Mouse (Mus musculus): ENCODE data around the gene Adtrp. TPM values are rescaled to one million over a fixed set of nuclear protein-coding genes. Genes with fewer than 3 reads are reported as not detected.
A peak's percentile ranks its signal among the peaks of the same experiment; 100 is the strongest.

Adtrp gene
- total RNA-seq (2017) = 0.63 TPM in 1 of 2 replicates, not detected in the other

DNA sequence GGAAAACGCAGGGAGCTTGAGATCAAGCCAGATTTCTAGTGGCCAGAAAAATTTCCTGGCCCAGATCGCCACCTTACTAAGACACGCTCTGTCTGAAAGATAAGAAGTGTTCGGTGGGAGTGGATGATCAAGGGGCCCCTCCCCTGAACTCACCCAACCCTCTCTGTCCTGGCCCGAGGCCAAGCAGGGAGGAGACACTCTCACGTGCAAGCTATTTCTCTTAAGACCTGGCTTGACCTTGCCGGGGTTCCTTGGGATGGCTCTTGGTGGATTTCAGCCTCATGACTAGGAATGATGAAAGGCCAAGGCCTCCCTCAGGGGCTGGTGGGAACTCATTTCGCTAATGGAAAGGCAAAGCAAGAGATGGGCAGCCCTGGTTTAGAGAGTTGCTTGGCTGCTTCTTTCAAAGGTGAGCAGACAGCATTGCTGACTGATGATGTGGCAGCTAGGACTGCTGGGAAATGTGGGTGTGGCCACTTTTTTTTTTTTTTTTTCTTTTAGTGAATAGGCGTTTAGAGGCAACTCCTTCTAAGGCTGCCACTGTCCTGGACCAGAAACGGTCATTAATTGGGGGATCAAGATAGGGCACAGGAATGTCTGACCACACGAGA is at the start of gene Adtrp:
Adtrp (minus strand) TSS at position 169 of the 611 bp plus-strand sequence.
- ATAC-seq (replicated peaks in 1 of 2; ENCODE audit: insufficient read depth in 1 of 2, low FRiP score in 2 of 2, low TSS enrichment in 1 of 2, low read depth in 1 of 2, poor library complexity in 2 of 2, severe bottlenecking in 2 of 2) = no peak

DNA sequence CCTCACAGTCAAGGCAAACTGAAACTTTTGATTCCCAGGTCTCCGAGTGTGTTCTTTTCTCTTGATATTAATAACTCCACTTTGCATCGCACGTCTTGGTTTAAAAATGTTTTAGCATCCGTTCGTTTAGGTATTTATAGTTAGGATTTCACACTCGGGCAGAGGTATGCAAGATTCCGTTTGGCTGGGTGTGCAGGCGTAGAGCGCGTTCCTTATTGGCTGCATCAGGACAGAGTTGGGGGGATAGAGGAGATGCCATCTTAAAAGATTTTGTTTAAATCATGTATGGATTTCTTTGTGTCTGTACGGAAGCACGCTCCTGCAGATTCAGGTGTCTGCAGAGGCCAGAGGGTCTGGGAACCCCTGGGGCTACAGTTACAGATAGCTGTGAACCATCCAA is 44.5 kb upstream of the Adtrp start:
- ATAC-seq (replicated peaks in 1 of 2; ENCODE audit: insufficient read depth in 1 of 2, low FRiP score in 2 of 2, low TSS enrichment in 1 of 2, low read depth in 1 of 2, poor library complexity in 2 of 2, severe bottlenecking in 2 of 2) = no peak

DNA sequence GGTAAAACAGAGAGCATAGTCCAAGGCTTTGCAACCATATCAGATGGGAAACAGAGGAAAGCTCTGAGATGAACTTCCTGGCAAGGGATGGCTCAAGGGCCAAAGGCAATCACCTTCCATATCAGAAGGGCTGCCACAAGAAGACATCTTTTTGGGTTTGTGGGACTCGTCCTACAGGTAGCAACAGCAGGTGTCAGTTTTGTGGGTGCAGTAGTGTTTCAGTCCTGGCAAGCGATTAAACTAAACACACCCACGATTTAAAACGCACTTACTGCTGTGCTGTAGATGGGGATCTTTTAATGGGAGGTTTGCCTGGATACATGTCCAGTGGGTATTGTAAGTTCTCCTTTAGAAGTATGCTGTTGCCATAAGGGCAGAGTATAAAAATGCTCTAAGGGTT is 43.1 kb upstream of the Adtrp start:
- no peak for ATAC-seq (replicated peaks in 1 of 2; ENCODE audit: insufficient read depth in 1 of 2, low FRiP score in 2 of 2, low TSS enrichment in 1 of 2, low read depth in 1 of 2, poor library complexity in 2 of 2, severe bottlenecking in 2 of 2)

DNA sequence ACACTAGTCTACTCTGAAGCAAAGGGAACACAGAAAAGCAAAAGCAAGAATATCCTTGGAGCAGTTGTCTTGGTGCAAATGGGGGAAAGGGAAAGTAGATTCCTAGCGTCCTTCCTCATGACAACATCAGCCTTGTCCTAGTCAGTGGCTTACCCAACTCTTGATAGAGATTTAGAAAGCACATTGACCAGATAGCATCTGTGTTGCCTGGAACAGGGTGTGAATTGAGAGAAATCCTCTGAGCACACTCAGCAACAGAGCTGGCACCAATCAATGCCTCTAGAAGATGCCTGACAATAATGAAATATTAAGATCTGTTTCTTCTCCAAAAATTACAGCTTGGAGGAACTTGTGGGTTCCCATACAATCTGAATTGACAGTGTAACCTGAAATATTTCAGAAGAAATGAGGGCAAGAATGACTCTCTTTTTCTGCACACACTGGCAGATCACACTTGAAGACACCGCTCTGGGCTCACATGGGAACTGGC is 42.7 kb upstream of the Adtrp start:
- ATAC-seq (replicated peaks in 1 of 2; ENCODE audit: insufficient read depth in 1 of 2, low FRiP score in 2 of 2, low TSS enrichment in 1 of 2, low read depth in 1 of 2, poor library complexity in 2 of 2, severe bottlenecking in 2 of 2) = no peak

DNA sequence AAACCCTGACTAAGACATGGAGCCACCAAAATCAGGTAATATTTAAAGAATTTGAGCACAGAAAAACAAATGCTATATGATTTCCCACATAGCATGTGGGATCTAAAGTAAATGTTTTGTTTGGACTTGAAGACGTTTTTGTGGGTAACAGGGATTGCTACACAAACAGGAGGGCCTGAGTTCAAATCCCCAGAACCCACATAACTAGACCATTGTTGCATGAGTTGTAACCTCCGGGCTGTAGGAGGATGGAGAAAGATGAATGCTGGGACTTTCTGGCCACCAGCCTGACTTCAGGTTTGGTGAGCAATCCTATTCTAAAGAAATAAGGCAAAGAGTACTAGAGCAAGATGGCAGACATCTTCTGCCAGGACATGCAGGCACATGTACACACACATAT is 41.2 kb upstream of the Adtrp start:
- no peak for ATAC-seq (replicated peaks in 1 of 2; ENCODE audit: insufficient read depth in 1 of 2, low FRiP score in 2 of 2, low TSS enrichment in 1 of 2, low read depth in 1 of 2, poor library complexity in 2 of 2, severe bottlenecking in 2 of 2)

DNA sequence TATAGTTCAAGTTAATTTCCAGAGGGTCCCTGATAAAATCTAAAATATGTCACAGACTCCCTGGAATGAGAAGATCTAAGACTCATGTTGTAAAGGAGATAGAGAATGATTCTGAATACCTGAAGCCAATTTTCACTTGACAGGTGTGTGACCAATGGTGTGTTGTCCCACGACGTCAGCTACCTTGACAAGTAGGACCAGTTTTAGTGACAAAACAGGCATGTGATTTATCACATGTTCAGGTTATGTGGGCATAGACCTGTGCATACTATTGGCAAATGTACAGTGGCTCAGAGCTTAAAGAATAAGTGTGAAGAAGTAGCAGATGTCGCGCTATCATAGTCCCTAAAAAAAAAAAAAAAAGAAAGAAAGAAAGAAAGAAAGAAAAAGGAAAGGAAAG is 38.6 kb upstream of the Adtrp start:
- ATAC-seq (replicated peaks in 1 of 2; ENCODE audit: insufficient read depth in 1 of 2, low FRiP score in 2 of 2, low TSS enrichment in 1 of 2, low read depth in 1 of 2, poor library complexity in 2 of 2, severe bottlenecking in 2 of 2) = no peak

DNA sequence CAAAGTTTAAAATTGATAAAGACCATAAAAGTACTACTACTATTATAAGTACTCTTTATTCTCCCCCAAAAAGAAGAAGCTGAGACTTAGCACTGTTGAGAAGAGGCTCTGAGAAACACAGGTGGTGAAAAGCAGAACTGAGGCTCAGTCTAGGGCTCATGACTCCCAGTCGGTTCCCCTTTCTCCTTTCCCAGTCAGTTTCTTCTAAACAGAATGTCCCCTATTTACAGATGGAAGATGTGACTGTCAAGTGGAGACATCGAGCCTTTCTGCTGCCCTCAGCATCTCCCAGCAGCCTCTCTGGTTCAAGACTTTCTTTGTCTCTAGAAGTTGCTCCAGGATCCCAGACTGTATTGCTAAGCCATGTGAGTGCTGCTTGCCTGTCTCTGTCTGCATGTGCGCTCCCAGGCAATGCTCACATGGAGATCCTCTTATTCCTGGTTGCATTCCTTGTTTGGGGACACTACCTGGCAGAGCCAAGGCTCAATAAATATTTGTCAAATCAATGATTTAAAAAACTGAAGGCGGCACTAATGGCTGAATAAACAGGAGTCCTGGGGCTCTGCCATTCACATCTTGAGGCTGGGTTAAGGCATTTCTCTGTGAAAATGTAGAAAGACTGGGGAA is 36.3 kb upstream of the Adtrp start:
- peak; percentile 87 to 92 for ATAC-seq (replicated peaks in 1 of 2; ENCODE audit: insufficient read depth in 1 of 2, low FRiP score in 2 of 2, low TSS enrichment in 1 of 2, low read depth in 1 of 2, poor library complexity in 2 of 2, severe bottlenecking in 2 of 2)

DNA sequence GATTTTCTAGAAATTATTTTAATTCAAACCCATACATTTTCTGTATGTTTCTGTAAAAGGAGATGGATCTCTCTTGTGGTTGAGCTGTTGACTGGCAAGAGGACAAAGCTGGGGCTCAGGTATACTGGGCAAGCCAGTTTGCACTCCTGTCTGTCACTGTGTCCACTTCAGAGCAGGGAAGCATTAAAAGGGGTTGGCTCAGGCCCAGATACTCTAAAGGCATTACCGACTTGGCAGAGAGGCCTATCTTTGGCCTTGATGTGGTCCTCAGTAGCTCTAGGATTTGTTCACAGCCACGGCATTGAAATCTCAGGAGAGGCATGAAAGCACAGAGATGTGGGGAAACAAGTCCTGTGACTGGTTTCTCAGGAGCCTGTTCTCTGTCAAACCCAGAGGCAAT is 33.7 kb upstream of the Adtrp start:
- ATAC-seq (replicated peaks in 1 of 2; ENCODE audit: insufficient read depth in 1 of 2, low FRiP score in 2 of 2, low TSS enrichment in 1 of 2, low read depth in 1 of 2, poor library complexity in 2 of 2, severe bottlenecking in 2 of 2) = no peak

DNA sequence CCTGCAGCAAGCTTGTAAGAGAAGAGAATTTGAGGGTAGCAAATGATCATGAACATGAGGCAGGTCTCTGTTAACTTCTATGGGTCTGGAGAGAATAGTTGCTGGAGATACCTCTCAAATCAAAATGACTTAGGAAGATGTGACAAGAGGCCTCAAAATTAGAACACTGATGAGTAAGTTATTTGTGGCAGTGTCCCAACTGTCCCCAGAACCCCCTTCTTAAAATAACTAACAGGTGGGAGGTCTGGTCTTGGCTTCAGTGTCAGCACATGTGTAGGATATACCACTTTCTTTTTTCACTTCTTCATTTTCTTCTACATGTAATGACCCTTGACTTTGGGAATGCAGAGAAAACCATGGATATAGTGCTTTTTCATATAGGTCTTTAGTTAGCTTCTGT is 33.0 kb upstream of the Adtrp start:
- no peak for ATAC-seq (replicated peaks in 1 of 2; ENCODE audit: insufficient read depth in 1 of 2, low FRiP score in 2 of 2, low TSS enrichment in 1 of 2, low read depth in 1 of 2, poor library complexity in 2 of 2, severe bottlenecking in 2 of 2)

DNA sequence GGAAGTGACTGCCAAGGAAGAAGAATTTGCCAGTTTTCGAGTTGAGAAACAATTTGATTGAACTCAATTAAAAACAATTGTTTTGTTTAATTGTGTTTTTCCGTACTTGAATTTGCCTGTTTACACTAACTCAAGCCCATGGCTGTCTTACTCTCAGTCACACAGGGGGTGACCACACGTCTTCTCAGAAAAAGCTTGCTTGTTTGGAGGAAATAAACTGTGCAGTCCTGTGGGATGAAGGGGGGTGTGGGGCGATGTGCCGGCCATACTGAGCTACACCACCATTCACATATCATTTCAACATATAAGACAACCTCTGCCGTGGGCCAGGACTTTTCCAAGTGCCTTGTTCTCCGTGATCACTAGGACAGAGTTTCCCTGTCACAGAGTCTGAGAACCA is 25.2 kb upstream of the Adtrp start:
- ATAC-seq (replicated peaks in 1 of 2; ENCODE audit: insufficient read depth in 1 of 2, low FRiP score in 2 of 2, low TSS enrichment in 1 of 2, low read depth in 1 of 2, poor library complexity in 2 of 2, severe bottlenecking in 2 of 2) = no peak

DNA sequence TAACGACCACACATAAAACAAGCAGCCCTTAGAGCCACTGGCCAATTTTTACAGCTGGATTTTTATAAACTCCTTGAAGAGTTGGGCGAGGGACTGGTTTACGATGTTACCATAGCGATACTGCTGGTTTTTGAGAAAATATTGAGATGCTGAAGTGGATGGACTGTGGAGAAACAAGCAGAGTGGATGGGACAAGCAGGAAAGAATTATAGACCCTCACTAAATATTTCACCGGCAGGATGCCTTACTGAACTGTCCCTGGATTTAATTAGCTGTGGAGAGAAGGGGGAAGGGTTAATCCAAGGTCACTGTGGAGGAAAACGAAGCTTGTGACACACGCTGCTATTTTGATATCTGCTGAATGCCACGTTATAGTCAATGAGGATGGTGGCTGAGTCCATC is 24.7 kb upstream of the Adtrp start:
- no peak for ATAC-seq (replicated peaks in 1 of 2; ENCODE audit: insufficient read depth in 1 of 2, low FRiP score in 2 of 2, low TSS enrichment in 1 of 2, low read depth in 1 of 2, poor library complexity in 2 of 2, severe bottlenecking in 2 of 2)

DNA sequence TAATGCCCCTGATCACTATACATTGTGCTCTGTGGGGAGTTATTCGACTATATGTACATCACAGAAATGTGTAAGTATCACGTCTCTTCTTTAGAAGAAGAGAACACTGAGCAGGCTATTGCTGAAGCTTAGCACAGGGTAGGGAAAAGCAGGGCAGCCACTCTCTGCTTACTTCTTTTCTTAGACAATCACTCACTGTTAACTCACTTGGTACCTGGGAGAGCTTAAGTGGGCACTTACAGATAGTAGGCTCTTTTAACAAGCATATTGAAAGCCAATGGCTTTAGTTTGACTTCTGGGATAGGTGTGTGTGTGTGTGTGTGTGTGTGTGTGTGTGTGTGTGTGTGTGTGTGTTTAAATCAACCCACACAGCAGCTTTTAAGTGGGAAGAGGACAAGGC is 20.0 kb upstream of the Adtrp start:
- ATAC-seq (replicated peaks in 1 of 2; ENCODE audit: insufficient read depth in 1 of 2, low FRiP score in 2 of 2, low TSS enrichment in 1 of 2, low read depth in 1 of 2, poor library complexity in 2 of 2, severe bottlenecking in 2 of 2) = no peak

DNA sequence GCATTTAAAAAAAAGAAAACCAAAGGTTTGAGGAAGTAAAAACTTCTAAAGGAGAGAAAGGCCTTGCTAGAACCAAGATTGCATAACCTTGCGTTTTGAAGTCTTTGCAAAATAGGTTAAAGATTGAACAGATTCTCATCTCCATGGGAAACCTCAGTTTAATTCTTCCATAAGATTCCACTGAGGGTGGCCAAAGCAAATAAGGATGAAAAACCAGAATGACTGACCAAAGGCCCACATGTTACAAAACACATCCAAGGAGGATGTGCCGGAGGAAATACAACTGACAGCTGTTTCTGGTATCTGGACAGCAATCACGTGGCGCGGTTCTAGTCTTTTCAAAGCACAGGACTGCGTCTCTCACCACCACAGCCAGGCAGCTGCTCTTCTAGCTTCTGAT is 18.1 kb upstream of the Adtrp start:
- ATAC-seq (replicated peaks in 1 of 2; ENCODE audit: insufficient read depth in 1 of 2, low FRiP score in 2 of 2, low TSS enrichment in 1 of 2, low read depth in 1 of 2, poor library complexity in 2 of 2, severe bottlenecking in 2 of 2) = peak in 1 of 2 experiments; percentile 32; a peak in 2 of 4 replicates

DNA sequence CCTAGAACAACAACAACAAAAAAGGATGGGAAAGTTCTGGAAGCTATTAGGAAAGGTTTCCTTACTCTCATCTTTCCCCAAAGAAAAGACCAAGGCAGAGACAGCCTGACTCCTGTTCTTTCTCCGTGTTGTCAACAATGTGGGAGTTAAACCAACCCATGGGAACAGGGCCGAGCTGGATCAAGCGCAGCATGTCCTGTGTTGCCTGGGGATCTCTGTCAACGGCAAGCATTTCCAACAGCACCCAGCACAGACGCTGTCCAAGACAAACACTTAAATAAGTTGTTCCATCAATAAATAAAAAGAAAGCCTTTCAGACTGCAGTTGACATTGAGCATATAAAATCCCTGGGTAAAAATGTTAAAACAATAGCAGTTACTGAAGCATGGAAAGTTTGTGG is 17.6 kb upstream of the Adtrp start:
- no peak for ATAC-seq (replicated peaks in 1 of 2; ENCODE audit: insufficient read depth in 1 of 2, low FRiP score in 2 of 2, low TSS enrichment in 1 of 2, low read depth in 1 of 2, poor library complexity in 2 of 2, severe bottlenecking in 2 of 2)

DNA sequence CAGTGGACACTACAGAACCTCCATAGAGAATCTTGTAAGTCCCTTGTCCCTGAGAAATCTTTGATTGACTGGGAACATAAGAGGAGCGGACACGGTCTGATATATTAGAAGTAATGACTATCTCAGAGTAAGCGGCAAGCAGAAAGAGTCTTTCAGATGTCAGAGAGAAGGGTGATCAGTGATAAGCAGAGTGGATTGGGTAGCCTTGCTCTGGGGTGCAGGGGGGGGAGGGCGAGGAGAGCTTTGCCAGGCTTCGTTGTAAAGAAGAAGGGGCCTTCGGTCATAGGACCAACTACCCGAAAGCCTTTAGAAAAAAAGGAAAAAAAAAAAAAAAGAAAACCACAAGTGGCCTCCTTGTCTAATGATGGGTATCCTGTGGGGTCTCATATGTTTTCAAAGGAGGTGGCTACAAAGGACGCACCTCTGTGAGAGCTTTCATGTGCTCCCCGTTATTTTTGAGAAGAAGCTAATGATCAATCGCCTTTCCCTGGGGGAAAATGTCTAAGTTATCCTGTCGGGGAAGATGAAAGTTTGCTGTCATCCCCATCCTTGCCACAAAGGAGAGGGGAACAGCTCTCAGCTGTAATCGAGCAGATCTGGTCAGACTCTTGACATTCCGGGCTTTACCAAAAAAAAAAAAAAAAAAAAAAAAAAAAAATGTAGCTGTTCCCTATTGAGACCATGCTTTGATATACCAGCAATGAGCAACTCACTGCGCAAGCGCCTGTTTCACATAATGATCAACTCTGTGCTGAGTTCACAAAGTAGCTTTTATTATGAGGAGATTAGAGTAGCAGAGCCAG is 13.3 kb upstream of the Adtrp start:
- no peak for ATAC-seq (replicated peaks in 1 of 2; ENCODE audit: insufficient read depth in 1 of 2, low FRiP score in 2 of 2, low TSS enrichment in 1 of 2, low read depth in 1 of 2, poor library complexity in 2 of 2, severe bottlenecking in 2 of 2)

DNA sequence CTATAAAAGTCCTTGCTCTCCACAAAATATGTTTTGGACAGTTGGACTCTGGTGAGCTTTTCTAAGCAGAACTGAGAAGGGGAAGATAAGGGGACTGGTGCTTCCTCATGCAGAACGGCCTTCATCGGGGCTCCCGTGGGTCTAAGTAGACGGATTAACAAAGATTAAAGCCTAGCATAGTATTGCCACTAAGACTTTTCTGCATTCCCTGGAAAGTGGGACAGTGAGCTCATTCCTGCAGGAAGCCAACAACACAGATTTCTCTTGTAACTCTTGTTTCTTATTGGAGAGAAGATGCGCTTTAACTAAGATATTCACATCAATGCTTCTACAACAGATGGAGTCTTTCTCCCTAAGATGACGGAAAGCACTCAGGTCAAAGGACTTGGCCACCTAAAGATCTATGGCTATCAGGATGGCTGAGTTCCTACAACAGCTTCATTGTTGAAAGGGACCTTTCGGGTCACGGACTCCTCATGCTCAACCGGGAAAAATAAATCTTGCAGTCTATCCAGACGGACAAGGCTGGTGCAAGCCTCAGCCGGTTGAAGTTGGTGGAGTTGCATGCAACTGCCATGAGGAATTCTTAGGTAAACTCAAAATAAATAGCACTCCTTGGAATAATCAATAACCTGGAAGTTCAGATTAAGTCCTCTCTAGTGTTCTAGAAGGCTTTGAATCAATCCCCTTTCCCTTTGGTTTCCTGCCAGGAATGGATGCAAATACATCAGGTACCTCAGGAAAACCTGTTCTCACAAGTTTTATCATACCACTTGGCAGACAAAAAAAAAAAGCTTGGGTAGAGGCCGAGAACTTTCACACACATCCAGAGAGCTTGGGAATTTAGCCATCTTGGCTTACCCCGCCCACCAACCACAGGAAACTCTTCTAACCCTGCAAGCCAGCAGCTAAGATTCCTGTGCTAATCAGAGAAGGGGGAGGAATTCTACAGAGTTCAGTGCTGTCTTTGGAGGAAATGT is 8.0 kb upstream of the Adtrp start:
- ATAC-seq (replicated peaks in 1 of 2; ENCODE audit: insufficient read depth in 1 of 2, low FRiP score in 2 of 2, low TSS enrichment in 1 of 2, low read depth in 1 of 2, poor library complexity in 2 of 2, severe bottlenecking in 2 of 2) = no peak

DNA sequence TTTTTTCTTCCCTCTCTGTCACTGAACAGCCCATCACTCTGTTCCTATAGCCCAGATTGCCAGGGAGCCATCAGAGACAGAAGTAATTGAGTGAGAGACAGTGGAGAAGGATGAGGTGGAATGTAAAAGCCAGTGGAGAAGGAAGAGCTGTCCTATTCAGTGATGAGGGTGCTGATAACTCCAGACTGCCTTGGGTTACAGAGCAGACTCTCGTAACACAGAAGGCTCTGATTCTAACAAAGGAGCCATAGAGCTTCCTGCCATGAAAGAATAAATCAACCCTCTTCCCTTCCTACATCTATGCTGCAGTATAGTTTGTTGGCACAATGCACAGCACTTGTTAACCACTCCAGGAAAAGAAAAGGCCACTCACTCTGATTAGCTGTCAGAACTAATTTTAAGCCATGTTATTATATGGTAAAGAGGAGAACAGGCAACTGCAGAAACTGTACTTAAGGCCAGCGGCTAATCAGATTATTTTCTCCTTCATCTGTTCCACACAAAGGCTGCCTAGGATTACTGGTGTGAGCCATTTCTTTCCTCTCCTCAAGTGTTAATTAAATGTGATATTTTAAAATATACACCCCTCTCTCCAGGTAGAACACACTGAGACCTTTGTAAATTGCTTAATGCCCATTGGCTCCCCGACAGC is 3.4 kb upstream of the Adtrp start:
- no peak for ATAC-seq (replicated peaks in 1 of 2; ENCODE audit: insufficient read depth in 1 of 2, low FRiP score in 2 of 2, low TSS enrichment in 1 of 2, low read depth in 1 of 2, poor library complexity in 2 of 2, severe bottlenecking in 2 of 2)

Measured in hematopoietic stem cell, adult 5-6 weeks (primary cell).